Comparison of ENCODE assay signal across 11 mouse cellular contexts in genomic region chr7:27404203-27404942, GRCm38 (mm10). TPM values are rescaled to one million over a fixed set of nuclear protein-coding genes. Genes with fewer than 3 reads are reported as not detected.
A peak's percentile ranks its signal among the peaks of the same experiment; 100 is the strongest.
DNase-seq lines count a peak whose midpoint lies in the region; ATAC-seq and TF ChIP-seq lines count a peak whose summit lies in the region.
"Had no signal": no experiment of that assay in that cellular context is flagged by ENCODE, and none has a peak within 500 bp of the region (broad histone marks: within the 10 kb centered on the region; RNA-seq: fewer than 3 reads in every experiment).

No protein-coding gene starts in this region.

- no peak for ATAC-seq in kidney, postnatal 0 days (replicated peaks; ENCODE audit: low FRiP score, low read depth)
- no peak for ATAC-seq in midbrain, embryonic 14.5 days (ENCODE audit: low FRiP score, low TSS enrichment)
- ATAC-seq: lung, postnatal 0 days; Patski had no signal

- TF ChIP-seq CTCF in kidney, postnatal 0 days (IDR thresholded peaks at IDR 0.05; ENCODE audit: low read depth): no peak

- no peaks in the 10 kb centered on the region for H3K36me3 ChIP-seq in kidney, postnatal 0 days (ENCODE audit: insufficient read depth, low read length)
- no peaks in the 10 kb centered on the region for H3K36me3 ChIP-seq in embryonic facial prominence, embryonic 10.5 days (replicated peaks)
- H3K36me3 ChIP-seq in midbrain, embryonic 14.5 days (ENCODE audit: control insufficient read depth, insufficient read depth, low read length): no peaks in the 10 kb centered on the region

- WGBS in kidney, postnatal 0 days: 6% methylated on average over 77 of the region's 81 CpGs
- 6% methylated on average over 81 of the region's 81 CpGs for WGBS in embryonic facial prominence, embryonic 10.5 days
- WGBS in midbrain, embryonic 14.5 days: 6% methylated on average over 81 of the region's 81 CpGs

- DNase-seq in kidney, postnatal 0 days (ENCODE audit: low spot score): no peak
- no peak for DNase-seq in kidney, adult 9 months
- DNase-seq in embryonic facial prominence, embryonic 10.5 days (ENCODE audit: low spot score): peak; percentile 38
- peak; percentile 11 for DNase-seq in heart, postnatal 4 days
- peak; percentile 37 for DNase-seq in midbrain, embryonic 14.5 days
- DNase-seq in urinary bladder, postnatal 10 days (ENCODE audit: low spot score): no peak
- no peak for DNase-seq in right cerebral cortex, postnatal 4 days
- DNase-seq in adrenal gland, postnatal 25 days: no peak
- DNase-seq: cerebellum, adult 11 months had no signal

- H3K27ac ChIP-seq in kidney, postnatal 0 days: no peak overlapping the region
- no peak overlapping the region for H3K27ac ChIP-seq in embryonic facial prominence, embryonic 10.5 days (replicated peaks)
- no peak overlapping the region for H3K27ac ChIP-seq in midbrain, embryonic 14.5 days (replicated peaks; ENCODE audit: low read depth, low read length)

- 0 out of 2 replicates have a peak overlapping the region, but pooled peaks have one; percentile 13 for H3K4me2 ChIP-seq in kidney, postnatal 0 days (ENCODE audit: low read length)
- H3K4me2 ChIP-seq in midbrain, embryonic 14.5 days (ENCODE audit: low read length): no peak overlapping the region

- H3K9ac ChIP-seq in kidney, postnatal 0 days (ENCODE audit: low read depth, low read length): no peak overlapping the region
- no peak overlapping the region for H3K9ac ChIP-seq in midbrain, embryonic 14.5 days (replicated peaks; ENCODE audit: low read length)

- no peak overlapping the region for H3K4me3 ChIP-seq in kidney, postnatal 0 days (replicated peaks; ENCODE audit: low read depth, low read length)
- H3K4me3 ChIP-seq in embryonic facial prominence, embryonic 10.5 days: peak overlapping the region; percentile 40
- peak overlapping the region; percentile 3; the same call in 1 of the 2 replicates for H3K4me3 ChIP-seq in midbrain, embryonic 14.5 days (replicated peaks; ENCODE audit: low read depth, low read length)

- H3K4me1 ChIP-seq in kidney, postnatal 0 days (replicated peaks; ENCODE audit: insufficient read depth, low read length): no peaks in the 10 kb centered on the region; the same call in 1 of the 2 replicates
- H3K4me1 ChIP-seq in embryonic facial prominence, embryonic 10.5 days: peaks cover 23% of the 10 kb centered on the region
- peaks cover 7% of the 10 kb centered on the region; the same call in 1 of the 2 replicates for H3K4me1 ChIP-seq in midbrain, embryonic 14.5 days (ENCODE audit: control insufficient read depth, insufficient read depth, low read length)

- H3K9me3 ChIP-seq in kidney, postnatal 0 days (replicated peaks; ENCODE audit: low read length): no peaks in the 10 kb centered on the region
- H3K9me3 ChIP-seq in embryonic facial prominence, embryonic 10.5 days: peaks cover 19% of the 10 kb centered on the region
- H3K9me3 ChIP-seq in midbrain, embryonic 14.5 days (ENCODE audit: control insufficient read depth, low read length): peaks cover 5% of the 10 kb centered on the region; the same call in 1 of the 2 replicates

- H3K27me3 ChIP-seq in kidney, postnatal 0 days (ENCODE audit: insufficient read depth, low read length): peaks cover 67% of the 10 kb centered on the region
- H3K27me3 ChIP-seq in embryonic facial prominence, embryonic 10.5 days (replicated peaks; ENCODE audit: low read depth, poor library complexity, severe bottlenecking): peaks cover 96% of the 10 kb centered on the region
- H3K27me3 ChIP-seq in midbrain, embryonic 14.5 days (ENCODE audit: control insufficient read depth, insufficient read depth, low read length): peaks cover 79% of the 10 kb centered on the region

RNA-seq across cellular contexts. Expression of gene Sptbn4, which starts 43.1 kb away (rescaled TPM):
- polyA plus RNA-seq in kidney, postnatal 0 days (2015; fragmentation: Nextera tagmentation; extraction: Ambion mirVana): 0.17 and 0.28 TPM in 2 replicates
- polyA plus RNA-seq in embryonic facial prominence, embryonic 10.5 days (2016; fragmentation: Nextera tagmentation; extraction: Ambion mirVana): 0.19 and 0.35 TPM in 2 replicates
- total RNA-seq in heart, postnatal 4 days (2021): under 1 TPM; 0.32 to 0.50 TPM
- 4.1 and 4.7 TPM in 2 replicates for polyA plus RNA-seq in midbrain, embryonic 14.5 days (2014; fragmentation: Nextera tagmentation; extraction: Ambion mirVana)
- total RNA-seq in adrenal gland, postnatal 25 days (2021): 0.62 and 2.1 TPM in 2 replicates

RNA-seq across cellular contexts. Expression of gene Blvrb, which starts 43.4 kb away (rescaled TPM):
- polyA plus RNA-seq in kidney, postnatal 0 days (2015; fragmentation: Nextera tagmentation; extraction: Ambion mirVana): 33.4 and 40.1 TPM in 2 replicates
- polyA plus RNA-seq in embryonic facial prominence, embryonic 10.5 days (2016; fragmentation: Nextera tagmentation; extraction: Ambion mirVana): 31.9 and 35.2 TPM in 2 replicates
- 10 to 100 TPM; 36.3 to 44.5 TPM for total RNA-seq in heart, postnatal 4 days (2021)
- 8.9 and 17.3 TPM in 2 replicates for polyA plus RNA-seq in midbrain, embryonic 14.5 days (2014; fragmentation: Nextera tagmentation; extraction: Ambion mirVana)
- total RNA-seq in adrenal gland, postnatal 25 days (2021): 51.7 and 52.7 TPM in 2 replicates

RNA-seq across cellular contexts. Expression of gene Gm20479, which starts 47.2 kb away (rescaled TPM):
- polyA plus RNA-seq in kidney, postnatal 0 days (2015; fragmentation: Nextera tagmentation; extraction: Ambion mirVana): 0.57 TPM in 1 of 2 replicates, not detected in the other
- not detected in 2 replicates for polyA plus RNA-seq in embryonic facial prominence, embryonic 10.5 days (2016; fragmentation: Nextera tagmentation; extraction: Ambion mirVana)
- 1 to 10 TPM in 1 of 2 experiments, not detected in 1; 3.7 TPM for total RNA-seq in heart, postnatal 4 days (2021)
- not detected in 2 replicates for polyA plus RNA-seq in midbrain, embryonic 14.5 days (2014; fragmentation: Nextera tagmentation; extraction: Ambion mirVana)
- 0.91 TPM in 1 of 2 replicates, not detected in the other for total RNA-seq in adrenal gland, postnatal 25 days (2021)
- polyA plus RNA-seq: lung, postnatal 0 days had no signal

RNA-seq across cellular contexts. Expression of gene Shkbp1, which starts 48.6 kb away (rescaled TPM):
- polyA plus RNA-seq in kidney, postnatal 0 days (2015; fragmentation: Nextera tagmentation; extraction: Ambion mirVana): 34.1 and 40.2 TPM in 2 replicates
- polyA plus RNA-seq in embryonic facial prominence, embryonic 10.5 days (2016; fragmentation: Nextera tagmentation; extraction: Ambion mirVana): 73.2 and 80.3 TPM in 2 replicates
- total RNA-seq in heart, postnatal 4 days (2021): 10 to 100 TPM; 18.4 to 19.8 TPM
- polyA plus RNA-seq in midbrain, embryonic 14.5 days (2014; fragmentation: Nextera tagmentation; extraction: Ambion mirVana): 50.4 and 52.5 TPM in 2 replicates
- total RNA-seq in adrenal gland, postnatal 25 days (2021): 23.3 and 28.6 TPM in 2 replicates

Comparison
In these comparisons a context has a peak if more than half of its experiments do, and no peak if none do; other contexts are left out.
1. DNase-seq: peak in embryonic facial prominence, embryonic 10.5 days (single experiment), heart, postnatal 4 days (single experiment) and midbrain, embryonic 14.5 days (single experiment); none in kidney, postnatal 0 days (single experiment), kidney, adult 9 months (single experiment), urinary bladder, postnatal 10 days (single experiment), right cerebral cortex, postnatal 4 days (single experiment) and adrenal gland, postnatal 25 days (single experiment).